Mouse (Mus musculus) thymus, adult 2 months (tissue): ENCODE data around the gene Fam227a.
"Not testable (repeated sequence)": the region's sequence is repeated elsewhere in the genome, so short reads cannot be mapped to it uniquely, and the experiment has no call there.

Source experiments
- CTCF ChIP-seq: fragments of 200-500 bp; IDR thresholded peaks from 2 replicates; pipeline ENCODE4 v1.5.1; 2012; ENCODE audit warnings: mild to moderate bottlenecking, control low read depth, low read length, moderate library complexity, borderline replicate concordance; ENCODE audit not compliant: control insufficient read depth, poor library complexity, insufficient read depth; ENCODE audit errors: extremely low read depth
- POLR2A ChIP-seq: fragments of 200-500 bp; IDR thresholded peaks from 2 replicates; pipeline ENCODE4 v1.6.1; 2012; ENCODE audit warnings: mild to moderate bottlenecking, low read length, control low read depth, moderate library complexity; ENCODE audit not compliant: control insufficient read depth, poor library complexity, insufficient read depth; ENCODE audit errors: extremely low read depth

DNA sequence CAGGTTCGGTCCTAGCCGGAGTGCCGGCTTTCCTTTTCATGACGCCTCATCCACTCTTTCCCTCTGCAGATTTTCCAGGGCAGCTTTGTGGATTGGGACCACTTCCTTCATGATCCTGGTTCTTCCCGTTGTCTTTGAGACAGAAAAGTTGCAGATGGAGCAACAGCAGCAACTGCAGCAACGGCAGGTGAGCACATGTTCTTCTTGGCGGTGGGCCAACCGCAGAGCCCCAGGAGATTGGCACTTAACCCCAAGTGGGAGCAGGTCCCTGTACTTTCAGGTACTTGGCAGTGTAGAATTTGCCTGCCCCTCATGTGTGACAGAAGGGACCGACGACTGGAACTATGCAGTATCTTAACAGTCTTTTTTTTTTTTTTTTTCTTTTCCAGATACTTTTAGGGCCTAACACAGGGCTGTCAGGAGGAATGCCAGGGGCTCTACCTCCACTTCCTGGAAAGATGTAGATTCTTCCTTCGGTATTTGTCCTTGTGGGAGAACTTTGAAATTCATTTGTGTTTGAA lies 13.1 kb upstream of the Fam227a start:
- not testable (repeated sequence) for TF ChIP-seq CTCF, POLR2A
